Mouse (Mus musculus): Measurements from ENCODE around the gene Atp6v0d1. TPM values are rescaled to one million over a fixed set of nuclear protein-coding genes. Genes with fewer than 3 reads are reported as not detected.
"Not testable (repeated sequence)": the region's sequence is repeated elsewhere in the genome, so short reads cannot be mapped to it uniquely, and the experiment has no call there.

Atp6v0d1 gene
- polyA plus RNA-seq, 1 experiment, result 70.8 TPM

- Histone ChIP-seq H3K4me1 (ENCODE audit: control insufficient read depth, insufficient read depth, insufficient read length, low read length) (no peaks in the 10 kb centered on the region), H3K27me3 (ENCODE audit: control insufficient read depth, insufficient read depth, low read length) (no peaks in the 10 kb centered on the region), H3K36me3 (ENCODE audit: control insufficient read depth, insufficient read depth, low read length) (no peaks in the 10 kb centered on the region), H3K27ac (ENCODE audit: insufficient read depth, low read depth, low read length) (no peak overlapping the region), H3K4me3 (ENCODE audit: low read depth, low read length) (no peak overlapping the region)
- TF ChIP-seq CTCF (IDR thresholded peaks at IDR 0.05; ENCODE audit: extremely low read depth, insufficient read length, insufficient replicate concordance, low read depth, low read length), result no peak
- TF ChIP-seq POLR2A (IDR thresholded peaks at IDR 0.05; ENCODE audit: low read depth, low read length), result no peak
Observed at GRCm38 (mm10) chr8:105573427-105573826, 7.6 kb upstream of the Atp6v0d1 start.

GRCm38 (mm10) chr8:105571810-105572209 lies 6.0 kb upstream of the Atp6v0d1 start:
- Histone ChIP-seq H3K4me1 (ENCODE audit: control insufficient read depth, insufficient read depth, insufficient read length, low read length) (peaks cover 5% of the 10 kb centered on the region; the same call in 1 of the 2 replicates), H3K27ac (ENCODE audit: insufficient read depth, low read depth, low read length) (no peak overlapping the region), H3K27me3 (ENCODE audit: control insufficient read depth, insufficient read depth, low read length) (no peaks in the 10 kb centered on the region), H3K36me3 (ENCODE audit: control insufficient read depth, insufficient read depth, low read length) (no peaks in the 10 kb centered on the region), H3K4me3 (ENCODE audit: low read depth, low read length) (no peak overlapping the region)
- 70% methylated on average over 9 of the region's 9 CpGs for WGBS
- TF ChIP-seq CTCF (IDR thresholded peaks at IDR 0.05; ENCODE audit: extremely low read depth, insufficient read length, insufficient replicate concordance, low read depth, low read length), result no peak
- no peak for TF ChIP-seq POLR2A (IDR thresholded peaks at IDR 0.05; ENCODE audit: low read depth, low read length)

GRCm38 (mm10) chr8:105566703-105567595 lies 1.1 kb upstream of the Atp6v0d1 start:
- peak overlapping the region; percentile 64 for H3K4me3 ChIP-seq (ENCODE audit: low read depth, low read length)
- no peak for TF ChIP-seq POLR2A (IDR thresholded peaks at IDR 0.05; ENCODE audit: low read depth, low read length)
- H3K27me3 ChIP-seq (ENCODE audit: control insufficient read depth, insufficient read depth, low read length), result no peaks in the 10 kb centered on the region
- WGBS, result 19% methylated on average over 27 of the region's 27 CpGs
- no peaks in the 10 kb centered on the region for H3K36me3 ChIP-seq (ENCODE audit: control insufficient read depth, insufficient read depth, low read length)
- peaks cover 9% of the 10 kb centered on the region; the same call in 1 of the 2 replicates for H3K4me1 ChIP-seq (ENCODE audit: control insufficient read depth, insufficient read depth, insufficient read length, low read length)
- H3K27ac ChIP-seq (ENCODE audit: insufficient read depth, low read depth, low read length), result peak overlapping the region; percentile 5; the same call in 1 of the 2 replicates

DNA sequence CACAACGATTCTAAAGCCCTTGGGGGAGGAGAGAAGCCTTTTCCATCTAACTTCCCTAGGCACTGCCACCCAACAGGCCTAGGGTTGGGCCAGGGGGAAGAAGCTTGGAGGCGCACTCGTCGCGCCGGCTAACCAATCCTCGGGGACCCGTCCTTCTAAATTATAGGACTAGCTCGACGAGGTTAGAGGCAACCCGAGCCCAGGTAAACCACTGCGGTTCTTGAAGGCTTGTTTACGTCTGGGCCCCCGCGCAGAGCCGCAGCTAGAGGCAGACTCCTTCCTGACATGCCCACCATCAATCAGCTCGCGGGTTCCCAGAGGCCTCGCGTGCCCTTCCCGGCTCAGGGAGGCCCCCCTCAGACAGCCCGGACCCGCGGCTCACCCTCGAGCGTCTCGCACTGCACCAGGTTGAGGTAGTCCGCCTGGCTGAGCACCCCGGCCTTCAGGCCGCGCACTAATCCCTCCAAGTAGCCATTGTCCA lies 406 bp downstream of the Atp6v0d1 start:
- H3K4me1 ChIP-seq (ENCODE audit: control insufficient read depth, insufficient read depth, insufficient read length, low read length), result peaks cover 9% of the 10 kb centered on the region; the same call in 1 of the 2 replicates

DNA sequence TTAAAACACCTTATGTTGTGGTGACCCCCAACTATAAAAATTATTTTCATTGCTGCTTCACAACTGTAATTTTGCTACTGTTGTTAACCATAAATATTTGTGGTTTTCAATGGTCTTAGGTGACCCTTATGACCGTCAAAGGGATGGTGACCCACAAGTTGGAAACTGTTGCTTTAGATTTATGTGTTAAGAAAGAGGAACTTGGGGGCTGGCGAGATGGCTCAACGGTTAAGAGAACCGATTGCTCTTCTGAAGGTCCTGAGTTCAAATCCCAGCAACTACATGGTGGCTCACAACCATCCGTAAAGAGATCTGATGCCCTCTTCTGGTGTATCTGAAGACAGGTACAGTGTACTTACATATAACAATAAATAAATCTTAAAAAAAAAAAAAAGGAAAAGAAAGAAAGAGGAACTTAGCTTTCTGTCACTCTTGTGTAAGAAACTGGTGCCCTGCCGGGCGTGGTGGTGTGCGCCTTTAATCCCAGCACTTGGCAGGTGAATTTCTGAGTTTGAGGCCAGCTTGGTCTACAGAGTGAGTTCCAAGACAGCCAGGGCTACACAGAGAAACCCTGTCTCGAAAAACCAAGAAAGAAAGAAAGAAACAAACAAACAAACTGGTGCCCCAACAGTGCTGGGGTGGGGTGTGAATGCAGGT lies 1.1 kb downstream of the Atp6v0d1 start:
- peak overlapping the region; percentile 84 for H3K4me3 ChIP-seq (ENCODE audit: low read depth, low read length)
- H3K4me1 ChIP-seq (ENCODE audit: control insufficient read depth, insufficient read depth, insufficient read length, low read length); H3K36me3 ChIP-seq (ENCODE audit: control insufficient read depth, insufficient read depth, low read length); H3K27me3 ChIP-seq (ENCODE audit: control insufficient read depth, insufficient read depth, low read length): not testable (repeated sequence)
- 63% methylated on average over 9 of the region's 9 CpGs for WGBS
- peak overlapping the region; percentile 38 for H3K27ac ChIP-seq (ENCODE audit: insufficient read depth, low read depth, low read length)

More for the DNA sequence above, 406 bp downstream of the Atp6v0d1 start:
- Histone ChIP-seq H3K27ac (ENCODE audit: insufficient read depth, low read depth, low read length) (peak overlapping the region; percentile 38), H3K36me3 (ENCODE audit: control insufficient read depth, insufficient read depth, low read length) (peaks cover 1% of the 10 kb centered on the region; the same call in 1 of the 2 replicates), H3K4me3 (ENCODE audit: low read depth, low read length) (peak overlapping the region; percentile 84), H3K27me3 (ENCODE audit: control insufficient read depth, insufficient read depth, low read length) (no peaks in the 10 kb centered on the region)
- under 1% methylated on average over 31 of the region's 31 CpGs for WGBS
- TF ChIP-seq POLR2A (IDR thresholded peaks at IDR 0.05; ENCODE audit: low read depth, low read length) (no peak), CTCF (IDR thresholded peaks at IDR 0.05; ENCODE audit: extremely low read depth, insufficient read length, insufficient replicate concordance, low read depth, low read length) (no peak)

- H3K36me3 ChIP-seq (ENCODE audit: control insufficient read depth, insufficient read depth, low read length), result peaks cover 1% of the 10 kb centered on the region; the same call in 1 of the 2 replicates
- peaks cover 9% of the 10 kb centered on the region; the same call in 1 of the 2 replicates for H3K4me1 ChIP-seq (ENCODE audit: control insufficient read depth, insufficient read depth, insufficient read length, low read length)
- 81% methylated on average over 1 of the region's 1 CpGs for WGBS
- no peak for TF ChIP-seq CTCF (IDR thresholded peaks at IDR 0.05; ENCODE audit: extremely low read depth, insufficient read length, insufficient replicate concordance, low read depth, low read length)
- TF ChIP-seq POLR2A (IDR thresholded peaks at IDR 0.05; ENCODE audit: low read depth, low read length), result no peak
- H3K27me3 ChIP-seq (ENCODE audit: control insufficient read depth, insufficient read depth, low read length), result no peaks in the 10 kb centered on the region
- no peak overlapping the region for H3K4me3 ChIP-seq (ENCODE audit: low read depth, low read length)
- no peak overlapping the region for H3K27ac ChIP-seq (ENCODE audit: insufficient read depth, low read depth, low read length)
Observed at GRCm38 (mm10) chr8:105563871-105564270, 2.0 kb downstream of the Atp6v0d1 start.

- H3K27me3 ChIP-seq (ENCODE audit: control insufficient read depth, insufficient read depth, low read length), result no peaks in the 10 kb centered on the region
- no peak overlapping the region for H3K27ac ChIP-seq (ENCODE audit: insufficient read depth, low read depth, low read length)
- H3K4me1 ChIP-seq (ENCODE audit: control insufficient read depth, insufficient read depth, insufficient read length, low read length), result peaks cover 9% of the 10 kb centered on the region; the same call in 1 of the 2 replicates
- no peak overlapping the region for H3K4me3 ChIP-seq (ENCODE audit: low read depth, low read length)
- WGBS, result 86% methylated on average over 3 of the region's 3 CpGs
- H3K36me3 ChIP-seq (ENCODE audit: control insufficient read depth, insufficient read depth, low read length), result peaks cover 7% of the 10 kb centered on the region
- TF ChIP-seq CTCF (IDR thresholded peaks at IDR 0.05; ENCODE audit: extremely low read depth, insufficient read length, insufficient replicate concordance, low read depth, low read length), result no peak
- TF ChIP-seq POLR2A (IDR thresholded peaks at IDR 0.05; ENCODE audit: low read depth, low read length), result no peak
Observed at GRCm38 (mm10) chr8:105562863-105563262, 3.0 kb downstream of the Atp6v0d1 start.

All from small intestine, adult 2 months (tissue).